Mouse (Mus musculus) liver, adult 2 months (tissue): Measurements from ENCODE around the gene Ndfip2. TPM values are rescaled to one million over a fixed set of nuclear protein-coding genes. Genes with fewer than 3 reads are reported as not detected.

ENCODE experiments used
- DNase-seq: peaks from one replicate; pipeline ENCODE4 v3.0.0-alpha.2; 2011; ENCODE audit warnings: low read depth, low spot score; ENCODE audit errors: extremely low read depth
- H3K27ac ChIP-seq: fragments of 200-500 bp; replicated peaks from 2 replicates; pipeline ENCODE4 v1.5.1; 2012; ENCODE audit warnings: low read depth, mild to moderate bottlenecking, control low read depth, inconsistent platforms, low read length; ENCODE audit not compliant: insufficient read depth
- H3K27me3 ChIP-seq: fragments of 200-500 bp; 2 replicates; pipeline ENCODE4 v1.6.1; 2012; ENCODE audit warnings: mild to moderate bottlenecking, moderate library complexity, low read length, inconsistent platforms; ENCODE audit not compliant: control insufficient read depth, insufficient read depth
- H3K36me3 ChIP-seq: fragments of 200-500 bp; 2 replicates; pipeline ENCODE4 v1.6.1; 2012; ENCODE audit warnings: low read length, inconsistent platforms; ENCODE audit not compliant: control insufficient read depth, insufficient read depth
- H3K4me1 ChIP-seq: fragments of 200-500 bp; 2 replicates; pipeline ENCODE4 v1.6.1; 2011; ENCODE audit warnings: low read length; ENCODE audit not compliant: control insufficient read depth, insufficient read depth
- H3K4me3 ChIP-seq: fragments of 200-500 bp; 2 replicates; pipeline ENCODE4 v1.5.1; 2011; ENCODE audit warnings: low read depth, mild to moderate bottlenecking, control low read depth, low read length, moderate library complexity; ENCODE audit not compliant: insufficient read depth
- H3K79me2 ChIP-seq: fragments of 200-500 bp; 2 replicates; pipeline ENCODE4 v1.6.1; 2012; ENCODE audit warnings: inconsistent platforms, mild to moderate bottlenecking, low read length, moderate library complexity; ENCODE audit not compliant: control insufficient read depth, insufficient read depth
- H3K9ac ChIP-seq: fragments of 200-500 bp; 2 replicates; pipeline ENCODE4 v1.6.1; 2012; ENCODE audit warnings: low read depth, mild to moderate bottlenecking, control low read depth, inconsistent platforms, low read length
- CTCF ChIP-seq: fragments of 200-500 bp; IDR thresholded peaks from 2 replicates; pipeline ENCODE4 v1.5.1; 2011; ENCODE audit warnings: low read depth, low read length, control low read depth
- POLR2A ChIP-seq: fragments of 200-500 bp; IDR thresholded peaks from 2 replicates; pipeline ENCODE4 v1.6.1; 2011; ENCODE audit warnings: low read length, control low read depth; ENCODE audit not compliant: insufficient read depth; ENCODE audit errors: extremely low read depth
- WGBS: fragments of 180-500 bp; shearing (Covaris S2); methylation state at CpG from one replicate; pipeline ENCODE4 v1.1.7; 2018; 5-methylcytosine and 5-hydroxymethylcytosine counted together
- polyA plus RNA-seq: library from polyadenylated mRNA; depleted of rRNA; stranded (reverse); fragments of >200 nt; gene quantifications from 2 replicates; pipeline ENCODE4 v1.2.3, GENCODE M21; 2012; rRNA removed
- total RNA-seq: library from RNA; depleted of rRNA; stranded (reverse); fragments of >200 nt; gene quantifications from 2 replicates; pipeline ENCODE4 v1.2.3, GENCODE M21; 2014; rRNA removed

Gene Ndfip2
- total and polyA plus RNA-seq, 2 experiments: 42.8 to 48.1 TPM

DNA sequence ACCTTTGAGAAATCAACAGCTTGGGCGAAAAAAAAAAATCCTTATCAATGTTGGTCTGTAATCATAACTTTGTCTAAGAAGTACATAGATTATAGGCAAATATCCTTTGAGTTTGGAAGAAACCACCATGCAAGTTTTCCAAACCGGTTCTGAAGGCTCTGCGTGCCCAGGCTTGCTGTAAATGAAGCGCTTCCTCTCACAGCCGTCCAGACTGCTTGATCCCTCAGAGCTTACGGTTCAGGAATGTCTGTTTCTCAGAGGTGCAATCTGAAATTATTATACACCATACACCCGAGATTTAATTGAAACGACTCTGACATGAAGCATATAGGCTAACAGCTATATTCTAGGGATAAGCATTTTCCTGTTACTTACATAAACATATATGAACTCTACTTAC, 83.4 kb downstream of the Ndfip2 start:
- no peak overlapping the region for H3K4me3 ChIP-seq
- TF ChIP-seq CTCF: no peak
- TF ChIP-seq POLR2A: no peak
- no peak for DNase-seq
- H3K36me3 ChIP-seq: no peaks in the 10 kb centered on the region
- H3K4me1 ChIP-seq: no peaks in the 10 kb centered on the region
- no peak overlapping the region for H3K9ac ChIP-seq
- H3K27ac ChIP-seq: no peak overlapping the region
- H3K27me3 ChIP-seq: no peaks in the 10 kb centered on the region
- H3K79me2 ChIP-seq: no peaks in the 10 kb centered on the region
- WGBS: 81% methylated on average over 8 of the region's 8 CpGs

DNA sequence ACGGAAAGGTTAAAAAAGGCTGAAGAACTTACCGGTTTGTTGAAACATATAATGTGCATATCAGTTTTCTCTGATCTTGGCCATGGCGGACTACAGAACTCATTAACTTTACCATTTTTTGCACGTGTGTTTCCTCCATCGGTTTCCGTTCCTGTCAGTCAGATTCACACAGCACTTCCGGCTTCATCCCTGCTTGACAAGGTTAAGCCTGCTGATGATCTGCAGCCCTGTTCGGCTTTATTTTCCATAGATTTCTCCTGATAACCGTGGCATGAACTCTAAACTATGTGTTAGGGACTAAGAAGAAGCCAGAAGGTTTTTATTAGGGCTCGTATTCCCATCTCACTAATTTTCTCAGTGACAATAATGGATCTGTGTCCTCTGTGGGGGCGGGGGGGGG, 95.7 kb downstream of the Ndfip2 start:
- Histone ChIP-seq H3K36me3 (no peaks in the 10 kb centered on the region), H3K9ac (no peak overlapping the region), H3K27ac (no peak overlapping the region), H3K4me3 (no peak overlapping the region), H3K79me2 (no peaks in the 10 kb centered on the region), H3K4me1 (no peaks in the 10 kb centered on the region), H3K27me3 (no peaks in the 10 kb centered on the region)
- 69% methylated on average over 11 of the region's 11 CpGs for WGBS
- DNase-seq: no peak
- TF ChIP-seq POLR2A: no peak
- TF ChIP-seq CTCF: no peak

Other genes starting within 250 kb of the Ndfip2 start
- 10.1 and 12.6 TPM in 2 replicates for gene Rbm26, start 81.2 kb upstream of the Ndfip2 start, total RNA-seq
- 4.2 and 4.5 TPM in 2 replicates for gene Rbm26, start 81.2 kb upstream of the Ndfip2 start, polyA plus RNA-seq